Mouse (Mus musculus) 3134 (cell line): ENCODE data around the gene Foxred1.

ENCODE experiments used
- DNase-seq: peaks from one replicate; pipeline ENCODE4 v3.0.0-alpha.2; 2011; ENCODE audit warnings: low spot score; ENCODE audit not compliant: insufficient read length; ENCODE audit errors: extremely low read depth

Foxred1 gene

GRCm38 (mm10) chr9:35194048-35194447 is 16.8 kb downstream of the Foxred1 start:
- no peak for DNase-seq

- no peak for DNase-seq
Observed at GRCm38 (mm10) chr9:35192983-35193542, 17.8 kb downstream of the Foxred1 start.

GRCm38 (mm10) chr9:35188700-35189099 is 22.2 kb downstream of the Foxred1 start:
- DNase-seq = no peak

GRCm38 (mm10) chr9:35187351-35187903 is 23.4 kb downstream of the Foxred1 start:
- no peak for DNase-seq

- no peak for DNase-seq
Observed at GRCm38 (mm10) chr9:35186430-35186829, 24.4 kb downstream of the Foxred1 start.

GRCm38 (mm10) chr9:35183359-35183758 is 27.5 kb downstream of the Foxred1 start:
- DNase-seq = no peak

- DNase-seq = no peak
Observed at GRCm38 (mm10) chr9:35182832-35183231, 28.0 kb downstream of the Foxred1 start.

GRCm38 (mm10) chr9:35176124-35176659 is 34.7 kb downstream of the Foxred1 start:
- DNase-seq = no peak

- DNase-seq = peak; percentile 92
Observed at GRCm38 (mm10) chr9:35175251-35176123, 35.4 kb downstream of the Foxred1 start, which contains the start of gene Dcps. TSS of gene Dcps (minus strand) at chr9:35176061.

- no peak for DNase-seq
Observed at GRCm38 (mm10) chr9:35173331-35173730, 37.5 kb downstream of the Foxred1 start.

GRCm38 (mm10) chr9:35170071-35170470 is 40.8 kb downstream of the Foxred1 start:
- DNase-seq = no peak

GRCm38 (mm10) chr9:35166798-35167635 is 43.8 kb downstream of the Foxred1 start:
- no peak for DNase-seq

GRCm38 (mm10) chr9:35166144-35166797 is 44.6 kb downstream of the Foxred1 start:
- peak; percentile 19 for DNase-seq

- no peak for DNase-seq
Observed at GRCm38 (mm10) chr9:35164142-35164874, 46.5 kb downstream of the Foxred1 start.

- no peak for DNase-seq
Observed at GRCm38 (mm10) chr9:35163011-35163690, 47.7 kb downstream of the Foxred1 start.

- no peak for DNase-seq
Observed at GRCm38 (mm10) chr9:35161721-35162120, 49.1 kb downstream of the Foxred1 start.

GRCm38 (mm10) chr9:35160662-35161061 is 50.2 kb downstream of the Foxred1 start:
- no peak for DNase-seq

GRCm38 (mm10) chr9:35158477-35158876 is 52.4 kb downstream of the Foxred1 start:
- no peak for DNase-seq

GRCm38 (mm10) chr9:35156862-35157261 is 54.0 kb downstream of the Foxred1 start:
- no peak for DNase-seq
